Mouse (Mus musculus) heart, embryonic 14.5 days (tissue): ENCODE data around the gene Hsd17b1. TPM values are rescaled to one million over a fixed set of nuclear protein-coding genes. Genes with fewer than 3 reads are reported as not detected.

Experiments
- ATAC-seq: fragments of 200-750 bp; cut with Nextera tagmentation; 2 replicates; pipeline ENCODE4 v1.8.0; 2017; ENCODE audit warnings: low read depth, moderate TSS enrichment; ENCODE audit not compliant: insufficient number of reproducible peaks, insufficient read depth, low FRiP score
- H3K27ac ChIP-seq, 2 experiments: fragments of 200-500 bp in 1 of 2; fragments of 300-500 bp in 1 of 2; sonication (generic) in 1 of 2; replicated peaks in 1 of 2; 2 replicates each; pipeline ENCODE4 v1.5.1; 2012 to 2014; ENCODE audit warnings: low read depth in 2 of 2, low read length in 2 of 2, control low read depth in 1 of 2, mild to moderate bottlenecking in 1 of 2, mixed read lengths in 1 of 2; ENCODE audit not compliant: control insufficient read depth in 1 of 2, insufficient read depth in 1 of 2
- H3K27me3 ChIP-seq: fragments of 300-500 bp; sonication (generic); 2 replicates; pipeline ENCODE4 v1.6.1; 2014; ENCODE audit warnings: mild to moderate bottlenecking, low read length, control low read depth; ENCODE audit not compliant: control insufficient read depth, insufficient read depth
- H3K36me3 ChIP-seq: fragments of 300-500 bp; sonication (generic); 2 replicates; pipeline ENCODE4 v1.6.1; 2014; ENCODE audit warnings: mild to moderate bottlenecking, control low read depth, low read length, mixed read lengths; ENCODE audit not compliant: control insufficient read depth, insufficient read depth
- H3K4me1 ChIP-seq, 2 experiments: fragments of 200-500 bp in 1 of 2; fragments of 300-500 bp in 1 of 2; sonication (generic) in 1 of 2; 2 replicates each; pipeline ENCODE4 v1.6.1; 2012 to 2014; ENCODE audit warnings: low read length in 2 of 2, control low read depth in 1 of 2, mixed read lengths in 1 of 2; ENCODE audit not compliant: control insufficient read depth in 2 of 2, insufficient read depth in 2 of 2
- H3K4me2 ChIP-seq: fragments of 300-500 bp; sonication (generic); 2 replicates; pipeline ENCODE4 v1.6.1; 2014; ENCODE audit warnings: mild to moderate bottlenecking, low read length
- H3K4me3 ChIP-seq, 2 experiments: fragments of 200-500 bp in 1 of 2; fragments of 300-500 bp in 1 of 2; sonication (generic) in 1 of 2; 2 replicates each; pipeline ENCODE4 v1.5.1; 2012 to 2014; ENCODE audit warnings: low read length in 2 of 2, mild to moderate bottlenecking in 2 of 2, control low read depth in 1 of 2, low read depth in 1 of 2, moderate library complexity in 1 of 2; ENCODE audit not compliant: control insufficient read depth in 1 of 2, insufficient read depth in 1 of 2
- H3K9ac ChIP-seq: fragments of 300-500 bp; sonication (generic); 2 replicates; pipeline ENCODE4 v1.6.1; 2014; ENCODE audit warnings: mild to moderate bottlenecking, low read length
- H3K9me3 ChIP-seq: fragments of 300-500 bp; sonication (generic); 2 replicates; pipeline ENCODE4 v1.6.1; 2016; ENCODE audit warnings: low read length, control low read depth; ENCODE audit not compliant: control insufficient read depth
- WGBS: fragments of 180-500 bp; shearing (Covaris S2); extraction: QIAGEN DNeasy Blood & Tissue Kit; methylation state at CpG from one replicate; pipeline ENCODE4 v1.1.7; 2014; 5-methylcytosine and 5-hydroxymethylcytosine counted together
- polyA plus RNA-seq: library from polyadenylated mRNA; unstranded; fragments of >200 nt; fragmentation: Nextera tagmentation; extraction: Ambion mirVana; gene quantifications from 2 replicates; pipeline ENCODE4 v1.2.1, GENCODE M21; 2014

The Hsd17b1 gene
- polyA plus RNA-seq, 1 experiment from 2014 or later = 0.30 TPM

DNA sequence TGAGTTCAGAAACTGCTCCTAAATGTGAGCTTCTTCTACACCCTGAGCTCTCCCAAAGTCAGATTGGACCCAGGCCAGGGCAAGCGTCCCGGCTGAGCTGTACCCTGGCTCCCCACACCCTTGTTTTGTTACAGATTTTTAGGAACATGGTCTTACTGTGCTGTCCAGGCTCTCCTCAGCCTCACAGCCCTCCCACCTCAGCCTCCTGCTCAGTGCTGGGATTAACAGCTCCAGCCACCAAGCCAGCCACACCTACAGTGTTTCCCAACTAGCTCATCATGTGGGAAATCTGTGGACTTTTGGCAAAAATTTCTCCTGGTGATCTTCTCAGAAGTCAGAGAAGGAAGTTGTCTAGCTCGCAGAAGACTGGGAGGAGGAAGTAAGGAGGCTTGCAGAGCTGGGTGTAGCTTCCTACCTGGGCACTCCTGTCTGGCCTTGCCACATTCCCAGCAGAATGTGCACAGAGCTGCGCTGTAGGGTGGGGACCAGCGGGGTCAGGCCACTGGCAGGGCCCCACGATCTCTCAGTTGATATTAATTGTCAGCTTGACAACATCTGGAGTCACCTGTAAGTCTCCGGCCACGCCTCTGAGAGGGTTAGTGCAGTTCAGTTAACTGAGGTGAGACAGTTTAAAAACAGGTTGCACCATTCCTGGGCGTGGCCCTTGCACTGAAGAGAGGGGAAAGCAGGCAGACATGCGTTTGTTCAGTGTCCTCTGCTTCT, 25.3 kb upstream of the Hsd17b1 start:
- Histone ChIP-seq H3K4me2 (no peak overlapping the region), H3K36me3 (peaks cover 87% of the 10 kb centered on the region), H3K9ac (peak overlapping the region; percentile 30; the same call in 1 of the 2 replicates), H3K27ac (0 out of 4 replicates have a peak overlapping the region, but pooled peaks of 1 of the 2 experiments have one; percentile 28), H3K9me3 (peaks cover 5% of the 10 kb centered on the region; the same call in 1 of the 2 replicates), H3K4me1 (peaks cover 19 to 27% of the 10 kb centered on the region in 2 experiments), H3K4me3 (no peak overlapping the region), H3K27me3 (no peaks in the 10 kb centered on the region)
- WGBS = 90% methylated on average over 10 of the region's 10 CpGs
- no peak for ATAC-seq

DNA sequence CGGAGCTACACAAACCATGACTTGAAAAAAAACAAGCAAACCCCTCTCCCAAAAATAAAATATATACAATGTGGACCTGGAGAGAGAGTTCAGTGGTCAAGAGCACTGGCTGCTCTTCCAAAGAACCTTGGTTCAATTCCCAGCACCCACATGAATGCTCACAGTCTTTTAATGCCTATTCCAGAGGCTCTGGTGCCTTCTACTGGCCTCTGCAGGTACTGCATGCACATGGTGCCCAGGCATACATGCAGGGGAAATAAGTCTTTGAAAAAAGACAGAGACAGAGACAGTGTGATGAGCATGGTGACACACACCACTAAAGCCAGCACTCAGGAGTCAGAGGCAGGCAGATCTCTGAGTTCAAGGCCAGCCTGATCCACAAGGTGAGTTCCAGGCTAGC, 24.2 kb upstream of the Hsd17b1 start:
- Histone ChIP-seq H3K27ac (no peak overlapping the region), H3K36me3 (peaks cover 76% of the 10 kb centered on the region), H3K27me3 (no peaks in the 10 kb centered on the region), H3K4me3 (no peak overlapping the region), H3K4me1 (peaks cover 26 to 38% of the 10 kb centered on the region in 2 experiments), H3K9me3 (peaks cover 5% of the 10 kb centered on the region; the same call in 1 of the 2 replicates), H3K9ac (no peak overlapping the region), H3K4me2 (no peak overlapping the region)
- WGBS = 91% methylated on average over 1 of the region's 1 CpGs
- no peak for ATAC-seq

DNA sequence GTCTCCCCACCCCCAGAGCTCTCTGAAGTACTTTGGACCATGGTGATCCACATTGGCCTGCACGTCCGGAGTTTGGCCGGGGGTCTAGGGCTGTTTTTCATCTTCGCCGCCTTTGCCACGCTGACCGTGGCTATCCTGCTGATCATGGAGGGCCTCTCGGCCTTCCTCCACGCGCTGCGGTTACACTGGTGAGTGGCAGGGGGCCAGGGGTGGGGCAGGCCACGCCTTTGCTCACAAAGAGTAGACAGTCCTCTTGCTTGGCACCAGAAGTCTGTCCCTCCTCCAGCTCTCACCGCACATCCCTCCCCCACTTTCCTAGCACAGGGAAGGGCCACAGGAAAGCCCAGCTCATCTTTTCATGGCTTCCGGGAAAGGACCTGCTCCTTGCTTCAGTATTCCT, 22.8 kb upstream of the Hsd17b1 start:
- peak overlapping the region in 1 of 2 experiments; percentile 99; a peak in 1 of 4 replicates for H3K27ac ChIP-seq

GRCm38 (mm10) chr11:101056885-101057284, 21.3 kb upstream of the Hsd17b1 start:
- H3K9ac ChIP-seq = peak overlapping the region; percentile 57
- H3K9me3 ChIP-seq = peaks cover 5% of the 10 kb centered on the region; the same call in 1 of the 2 replicates
- ATAC-seq = peak; percentile 67
- peak overlapping the region; percentile 29 for H3K4me2 ChIP-seq
- peaks cover 50 to 63% of the 10 kb centered on the region in 2 experiments for H3K4me1 ChIP-seq
- H3K36me3 ChIP-seq = peaks cover 55% of the 10 kb centered on the region
- H3K4me3 ChIP-seq = no peak overlapping the region
- no peaks in the 10 kb centered on the region for H3K27me3 ChIP-seq
- peak overlapping the region; percentile 64 to 99 for H3K27ac ChIP-seq
- 11% methylated on average over 8 of the region's 8 CpGs for WGBS

More for the DNA sequence above, 22.8 kb upstream of the Hsd17b1 start:
- no peak for ATAC-seq
- Histone ChIP-seq H3K27me3 (no peaks in the 10 kb centered on the region), H3K9ac (peak overlapping the region; percentile 34), H3K4me3 (no peak overlapping the region), H3K36me3 (peaks cover 62% of the 10 kb centered on the region), H3K9me3 (peaks cover 5% of the 10 kb centered on the region; the same call in 1 of the 2 replicates), H3K4me1 (peaks cover 41 to 52% of the 10 kb centered on the region in 2 experiments), H3K4me2 (no peak overlapping the region)
- 68% methylated on average over 14 of the region's 14 CpGs for WGBS

DNA sequence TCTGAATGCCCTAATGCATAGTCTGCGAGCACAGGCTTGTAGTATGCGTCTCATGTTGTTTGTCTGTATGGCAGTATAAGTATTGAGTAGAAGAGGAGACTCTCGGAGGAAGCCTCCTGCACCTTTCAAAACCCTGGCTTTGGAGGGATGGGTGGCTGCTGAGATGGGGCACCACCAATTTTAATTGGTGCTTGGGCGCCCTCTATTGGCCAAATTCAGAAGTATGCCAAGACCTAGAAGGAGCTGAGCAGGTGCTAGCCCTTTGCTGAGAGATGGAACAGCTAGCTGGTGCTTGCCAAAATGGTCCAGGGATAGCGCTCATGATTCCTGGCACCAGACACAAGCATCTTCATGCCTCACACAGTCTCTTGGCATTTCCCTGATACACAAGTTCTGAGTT, 20.4 kb upstream of the Hsd17b1 start:
- 23% methylated on average over 5 of the region's 5 CpGs for WGBS
- peaks cover 60 to 72% of the 10 kb centered on the region in 2 experiments for H3K4me1 ChIP-seq
- no peak overlapping the region for H3K9ac ChIP-seq
- H3K36me3 ChIP-seq = peaks cover 52% of the 10 kb centered on the region
- ATAC-seq = no peak
- no peak overlapping the region for H3K4me3 ChIP-seq
- peak overlapping the region; percentile 94 to 99 for H3K27ac ChIP-seq
- H3K4me2 ChIP-seq = no peak overlapping the region
- H3K27me3 ChIP-seq = no peaks in the 10 kb centered on the region
- peaks cover 5% of the 10 kb centered on the region; the same call in 1 of the 2 replicates for H3K9me3 ChIP-seq

DNA sequence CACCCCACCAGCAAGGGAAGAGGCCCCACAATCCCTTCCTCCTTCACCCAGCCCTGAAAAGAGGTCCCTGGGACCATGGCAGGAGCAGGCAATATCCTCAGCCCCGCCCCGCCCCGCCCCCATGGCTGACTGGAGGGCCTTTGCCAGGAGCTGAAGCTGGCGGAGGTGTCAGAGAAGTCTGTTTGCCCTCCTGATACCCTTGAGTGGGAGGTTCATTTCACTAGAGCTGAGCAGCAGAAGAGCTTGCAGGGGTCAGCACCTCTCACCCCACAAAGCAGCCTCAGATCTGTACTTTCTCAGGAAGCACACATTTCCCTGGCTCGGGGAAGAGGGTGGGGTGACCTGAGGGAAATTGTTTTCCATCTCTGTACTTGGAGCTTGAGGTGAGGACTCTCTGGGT, 19.5 kb upstream of the Hsd17b1 start:
- no peak overlapping the region; the same call in 1 of the 2 replicates for H3K4me2 ChIP-seq
- ATAC-seq = no peak; the same call in 1 of the 2 replicates
- H3K4me3 ChIP-seq = no peak overlapping the region
- H3K36me3 ChIP-seq = peaks cover 45% of the 10 kb centered on the region
- H3K27ac ChIP-seq = peak overlapping the region; percentile 94 to 99
- WGBS = 44% methylated on average over 5 of the region's 5 CpGs
- H3K4me1 ChIP-seq = peaks cover 69 to 81% of the 10 kb centered on the region in 2 experiments
- peak overlapping the region; percentile 58; the same call in 1 of the 2 replicates for H3K9ac ChIP-seq
- no peaks in the 10 kb centered on the region for H3K27me3 ChIP-seq
- H3K9me3 ChIP-seq = peaks cover 2% of the 10 kb centered on the region; the same call in 1 of the 2 replicates

- ATAC-seq = no peak
- H3K36me3 ChIP-seq = peaks cover 38% of the 10 kb centered on the region
- H3K4me3 ChIP-seq = no peak overlapping the region
- peak overlapping the region; percentile 58 for H3K9ac ChIP-seq
- H3K27me3 ChIP-seq = no peaks in the 10 kb centered on the region
- H3K9me3 ChIP-seq = no peaks in the 10 kb centered on the region
- peaks cover 76 to 88% of the 10 kb centered on the region in 2 experiments for H3K4me1 ChIP-seq
- H3K4me2 ChIP-seq = no peak overlapping the region
- WGBS = 77% methylated on average over 10 of the region's 10 CpGs
- peak overlapping the region; percentile 94 to 99 for H3K27ac ChIP-seq
Measured at GRCm38 (mm10) chr11:101059473-101059872, 18.7 kb upstream of the Hsd17b1 start.
